Mouse (Mus musculus) small intestine, adult 2 months (tissue): Measurements from ENCODE around the gene Myod1.

ENCODE experiments used
- CTCF ChIP-seq: fragments of 200-500 bp; IDR thresholded peaks from 2 replicates; pipeline ENCODE4 v1.5.1; 2012; ENCODE audit warnings: low read depth, mild to moderate bottlenecking, control low read depth, inconsistent platforms, low read length, moderate library complexity, mixed read lengths; ENCODE audit not compliant: insufficient replicate concordance, insufficient read length; ENCODE audit errors: extremely low read depth
- POLR2A ChIP-seq: fragments of 200-500 bp; IDR thresholded peaks from 2 replicates; pipeline ENCODE4 v1.6.1; 2012; ENCODE audit warnings: low read depth, mild to moderate bottlenecking, control low read depth, inconsistent platforms, low read length, moderate library complexity

DNA sequence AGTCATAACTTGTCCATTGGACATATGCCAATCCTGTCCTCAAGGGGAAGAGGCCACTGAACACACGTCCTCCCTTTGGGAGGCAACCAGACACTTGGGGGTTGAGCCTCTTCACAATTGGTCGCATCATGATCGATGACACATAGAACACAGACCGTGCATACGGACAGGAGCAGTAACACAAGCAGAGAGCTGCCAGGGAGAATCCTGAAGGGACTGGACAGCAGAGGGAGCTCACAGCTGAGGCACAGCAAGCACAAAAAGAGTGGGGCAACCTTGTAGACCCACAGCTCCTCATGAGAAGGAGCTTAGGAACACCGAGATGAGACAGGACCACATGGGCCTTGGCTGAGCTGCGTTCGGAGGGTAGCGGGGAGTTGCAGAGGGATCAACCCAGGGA, 4.4 kb downstream of the Myod1 start:
- TF ChIP-seq CTCF (no peak), POLR2A (no peak)
